Mouse (Mus musculus) kidney, embryonic 15.5 days (tissue): ENCODE data around the gene Nrp2. TPM values are rescaled to one million over a fixed set of nuclear protein-coding genes. Genes with fewer than 3 reads are reported as not detected.

Experiments used
- ATAC-seq: fragments of 200-750 bp; cut with Nextera tagmentation; replicated peaks from 2 replicates; pipeline ENCODE4 v1.8.0; 2017; ENCODE audit warnings: moderate TSS enrichment; ENCODE audit not compliant: low FRiP score
- H3K27ac ChIP-seq: fragments of 300-500 bp; sonication (generic); 2 replicates; pipeline ENCODE4 v1.5.1; 2015; ENCODE audit warnings: mild to moderate bottlenecking, inconsistent platforms
- H3K27me3 ChIP-seq: fragments of 300-500 bp; sonication (generic); 2 replicates; pipeline ENCODE4 v1.6.1; 2015; ENCODE audit warnings: inconsistent platforms
- H3K36me3 ChIP-seq: fragments of 300-500 bp; sonication (generic); 2 replicates; pipeline ENCODE4 v1.6.1; 2015; ENCODE audit warnings: inconsistent platforms
- H3K4me1 ChIP-seq: fragments of 300-500 bp; sonication (generic); 2 replicates; pipeline ENCODE4 v1.6.1; 2015; ENCODE audit warnings: inconsistent platforms
- H3K4me2 ChIP-seq: fragments of 300-500 bp; sonication (generic); 2 replicates; pipeline ENCODE4 v1.6.1; 2015; ENCODE audit warnings: moderate library complexity, mild to moderate bottlenecking, inconsistent platforms
- H3K4me3 ChIP-seq: fragments of 300-500 bp; sonication (generic); replicated peaks from 2 replicates; pipeline ENCODE4 v1.5.1; 2015; ENCODE audit warnings: mild to moderate bottlenecking, inconsistent platforms
- H3K9ac ChIP-seq: fragments of 300-500 bp; sonication (generic); 2 replicates; pipeline ENCODE4 v1.6.1; 2015; ENCODE audit warnings: mild to moderate bottlenecking, inconsistent platforms
- H3K9me3 ChIP-seq: fragments of 300-500 bp; sonication (generic); replicated peaks from 2 replicates; pipeline ENCODE4 v1.6.1; 2016; ENCODE audit warnings: inconsistent platforms
- whole genome bisulfite sequencing: fragments of 180-500 bp; shearing (Covaris S2); methylation state at CpG from one replicate; pipeline ENCODE4 v1.1.7; 2015; ENCODE audit warnings: mixed read lengths; 5-methylcytosine and 5-hydroxymethylcytosine counted together
- polyA plus RNA-seq: library from polyadenylated mRNA; unstranded; fragments of >200 nt; fragmentation: Nextera tagmentation; extraction: Ambion mirVana; gene quantifications from 2 replicates; pipeline ENCODE4 v1.2.1, GENCODE M21; 2015

Nrp2 gene
- polyA plus RNA-seq, 1 experiment from 2014 or later: 11.7 TPM

DNA sequence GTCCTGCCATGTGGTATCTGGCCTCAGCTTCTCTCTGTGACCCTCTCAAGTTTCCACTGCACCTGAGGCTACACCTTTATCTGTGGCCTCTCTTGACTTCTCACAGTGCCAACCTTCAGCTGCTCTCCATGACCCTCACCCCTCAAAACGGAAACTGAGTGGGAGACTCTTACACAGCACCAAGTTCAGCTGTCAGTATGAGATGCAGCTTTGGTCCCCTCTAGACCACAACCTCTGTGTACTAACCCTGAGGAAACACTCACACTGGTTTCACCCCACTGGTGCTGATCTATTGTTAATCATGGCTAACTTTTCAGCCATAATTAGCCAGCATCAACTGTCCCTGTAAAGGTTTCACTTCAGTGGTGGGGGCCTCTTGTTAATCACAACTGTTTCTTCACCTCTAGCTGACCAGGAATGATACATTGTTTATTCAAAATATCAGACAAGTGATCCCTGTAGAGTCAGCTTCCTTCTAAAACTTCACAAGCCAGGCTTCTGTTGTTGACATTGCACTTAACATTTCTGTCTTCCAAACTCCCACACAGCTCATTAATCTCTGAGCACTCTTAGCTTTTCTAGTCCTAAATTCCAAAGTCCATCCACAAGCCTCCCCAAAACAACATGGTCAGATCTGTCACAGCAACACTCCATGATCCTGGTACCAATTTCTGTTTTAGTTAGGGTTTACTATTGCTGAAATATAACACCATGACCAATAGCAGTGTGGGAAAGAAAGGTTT is 131.5 kb downstream of the Nrp2 start:
- H3K9me3 ChIP-seq: no peaks in the 10 kb centered on the region
- H3K27me3 ChIP-seq: no peaks in the 10 kb centered on the region
- no peaks in the 10 kb centered on the region for H3K36me3 ChIP-seq
- H3K4me1 ChIP-seq: peaks cover 9% of the 10 kb centered on the region; the same call in 1 of the 2 replicates
- 24% methylated on average over 1 of the region's 1 CpGs for WGBS
- H3K4me3 ChIP-seq: no peak overlapping the region
- H3K9ac ChIP-seq: no peak overlapping the region
- no peak overlapping the region for H3K4me2 ChIP-seq
- ATAC-seq: peak; percentile 62; the same call in 1 of the 2 replicates
- 0 out of 2 replicates have a peak overlapping the region, but pooled peaks have one; percentile 13 for H3K27ac ChIP-seq

DNA sequence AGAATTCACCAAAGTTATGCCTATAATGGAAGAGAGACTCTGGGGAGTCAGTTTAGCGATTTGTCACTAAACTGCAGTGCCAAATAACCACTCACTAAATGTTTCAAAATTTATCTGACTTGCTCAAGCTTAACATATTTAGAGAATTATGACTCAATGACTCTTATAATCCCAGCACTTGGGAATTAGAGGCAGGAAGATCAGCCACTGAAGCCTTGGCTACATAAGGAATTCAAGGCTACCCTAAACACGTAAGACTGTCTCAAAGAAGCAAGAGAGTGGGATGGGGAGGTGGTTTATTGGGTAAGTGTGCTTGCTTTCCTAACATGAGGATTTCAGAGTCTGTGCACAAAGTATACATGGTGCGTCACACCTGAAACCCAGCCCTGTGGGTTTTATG is 135.0 kb downstream of the Nrp2 start:
- H3K4me3 ChIP-seq: no peak overlapping the region
- no peaks in the 10 kb centered on the region for H3K27me3 ChIP-seq
- 92% methylated on average over 3 of the region's 3 CpGs for WGBS
- 0 out of 2 replicates have a peak, but pooled peaks cover 4% of the 10 kb centered on the region for H3K4me1 ChIP-seq
- no peak overlapping the region for H3K9ac ChIP-seq
- no peaks in the 10 kb centered on the region for H3K36me3 ChIP-seq
- no peak overlapping the region for H3K4me2 ChIP-seq
- no peak for ATAC-seq
- H3K9me3 ChIP-seq: no peaks in the 10 kb centered on the region
- no peak overlapping the region for H3K27ac ChIP-seq

GRCm38 (mm10) chr1:62838631-62839030 is 135.5 kb downstream of the Nrp2 start:
- H3K27me3 ChIP-seq: no peaks in the 10 kb centered on the region
- H3K27ac ChIP-seq: no peak overlapping the region
- H3K36me3 ChIP-seq: no peaks in the 10 kb centered on the region
- 0 out of 2 replicates have a peak, but pooled peaks cover 4% of the 10 kb centered on the region for H3K4me1 ChIP-seq
- H3K4me2 ChIP-seq: no peak overlapping the region
- 75% methylated on average over 2 of the region's 2 CpGs for whole genome bisulfite sequencing
- H3K9me3 ChIP-seq: no peaks in the 10 kb centered on the region
- H3K9ac ChIP-seq: no peak overlapping the region
- ATAC-seq: no peak
- H3K4me3 ChIP-seq: no peak overlapping the region

- Histone ChIP-seq H3K36me3 (no peaks in the 10 kb centered on the region), H3K4me3 (no peak overlapping the region), H3K4me2 (no peak overlapping the region), H3K27me3 (no peaks in the 10 kb centered on the region), H3K4me1 (no peaks in the 10 kb centered on the region), H3K9ac (no peak overlapping the region), H3K27ac (no peak overlapping the region), H3K9me3 (no peaks in the 10 kb centered on the region)
- no peak for ATAC-seq
- 93% methylated on average over 4 of the region's 4 CpGs for WGBS
Measured at GRCm38 (mm10) chr1:62843215-62843614, 140.1 kb downstream of the Nrp2 start.

DNA sequence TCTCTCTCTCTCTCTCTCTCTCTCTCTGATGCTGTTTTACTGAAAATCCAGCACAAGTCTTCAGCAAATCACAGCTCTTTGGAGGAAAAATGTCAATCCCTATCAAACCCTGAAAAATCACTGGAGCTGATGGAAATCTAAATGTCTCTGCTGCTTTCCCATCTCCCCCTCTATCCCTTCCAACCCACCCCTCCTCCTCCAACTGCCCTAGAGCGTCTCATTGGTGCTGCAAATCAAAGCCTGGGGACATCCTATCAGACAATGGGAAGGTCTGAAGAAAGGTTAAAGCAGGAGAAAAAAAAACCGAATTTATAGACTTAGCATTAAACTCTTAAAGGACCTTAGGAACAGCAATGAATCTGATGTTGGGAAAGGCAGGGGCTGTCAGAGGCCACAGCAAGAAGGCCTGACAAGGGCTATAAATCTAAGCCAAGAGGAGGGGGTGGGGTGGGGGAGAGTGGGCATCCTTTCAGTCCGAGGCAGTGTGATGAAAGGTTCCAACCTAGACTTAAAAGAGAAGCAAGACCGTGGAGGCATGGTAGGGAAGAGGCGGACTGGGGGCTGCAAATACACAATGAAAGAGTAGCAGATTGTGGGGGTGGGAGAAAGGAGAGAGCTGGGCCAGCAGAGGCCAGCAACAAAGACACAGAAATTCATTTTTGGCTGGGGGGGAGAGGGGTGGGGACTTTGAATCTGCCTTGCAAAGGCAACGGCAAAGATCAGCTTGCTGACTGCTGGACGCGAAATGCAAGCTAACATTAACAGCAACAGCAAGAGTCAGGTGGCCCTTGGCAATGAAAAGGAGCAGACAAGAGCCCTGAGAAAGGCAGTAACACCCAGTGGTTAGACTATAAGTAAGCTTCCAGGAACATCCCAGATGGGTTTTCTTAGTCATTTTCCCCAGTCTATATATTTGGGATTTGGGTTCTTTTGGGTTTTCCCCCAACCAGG is 148.2 kb downstream of the Nrp2 start:
- H3K9me3 ChIP-seq: no peaks in the 10 kb centered on the region
- H3K27me3 ChIP-seq: no peaks in the 10 kb centered on the region
- H3K36me3 ChIP-seq: no peaks in the 10 kb centered on the region
- ATAC-seq: peak; percentile 82
- 20% methylated on average over 8 of the region's 8 CpGs for WGBS
- peak overlapping the region; percentile 32; the same call in 1 of the 2 replicates for H3K27ac ChIP-seq
- H3K4me2 ChIP-seq: 0 out of 2 replicates have a peak overlapping the region, but pooled peaks have one; percentile 19
- H3K4me3 ChIP-seq: no peak overlapping the region
- no peak overlapping the region for H3K9ac ChIP-seq
- peaks cover 36% of the 10 kb centered on the region for H3K4me1 ChIP-seq

GRCm38 (mm10) chr1:62853362-62853761 is 150.3 kb downstream of the Nrp2 start:
- Histone ChIP-seq H3K9me3 (no peaks in the 10 kb centered on the region), H3K4me3 (no peak overlapping the region), H3K9ac (no peak overlapping the region), H3K4me2 (0 out of 2 replicates have a peak overlapping the region, but pooled peaks have one; percentile 0), H3K27ac (no peak overlapping the region), H3K36me3 (no peaks in the 10 kb centered on the region), H3K4me1 (peaks cover 36% of the 10 kb centered on the region), H3K27me3 (no peaks in the 10 kb centered on the region)
- ATAC-seq: no peak
- WGBS: 24% methylated on average over 9 of the region's 9 CpGs

- H3K36me3 ChIP-seq: no peaks in the 10 kb centered on the region
- no peaks in the 10 kb centered on the region for H3K9me3 ChIP-seq
- H3K27me3 ChIP-seq: no peaks in the 10 kb centered on the region
- H3K4me1 ChIP-seq: peaks cover 36% of the 10 kb centered on the region
- H3K4me2 ChIP-seq: 0 out of 2 replicates have a peak overlapping the region, but pooled peaks have one; percentile 0
- peak overlapping the region; percentile 15; the same call in 1 of the 2 replicates for H3K27ac ChIP-seq
- no peak overlapping the region for H3K9ac ChIP-seq
- 47% methylated on average over 4 of the region's 4 CpGs for WGBS
- H3K4me3 ChIP-seq: no peak overlapping the region
- ATAC-seq: no peak
Measured at GRCm38 (mm10) chr1:62853996-62854395, 150.9 kb downstream of the Nrp2 start.

DNA sequence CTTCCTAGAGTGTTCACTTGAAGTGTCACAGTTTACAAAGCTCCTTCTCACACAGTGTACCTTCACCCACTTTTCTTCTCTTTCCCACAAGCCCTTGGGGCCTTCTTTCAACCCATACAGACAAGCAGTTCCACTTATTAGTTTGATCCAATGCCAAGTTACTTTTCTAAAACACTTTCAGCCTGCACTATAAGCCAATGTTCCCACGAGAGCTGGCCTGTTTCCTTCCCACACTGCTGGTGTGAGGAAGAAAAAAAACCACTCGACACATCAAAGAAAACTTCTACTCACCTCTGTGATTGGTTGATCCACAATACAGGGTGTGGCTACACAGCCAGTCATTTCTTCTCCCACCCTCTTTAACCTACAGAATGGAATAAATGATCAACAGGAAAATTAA is 156.0 kb downstream of the Nrp2 start:
- 24% methylated on average over 2 of the region's 2 CpGs for WGBS
- Histone ChIP-seq H3K27me3 (no peaks in the 10 kb centered on the region), H3K36me3 (no peaks in the 10 kb centered on the region), H3K9ac (no peak overlapping the region), H3K4me3 (no peak overlapping the region), H3K9me3 (no peaks in the 10 kb centered on the region), H3K4me1 (peaks cover 17% of the 10 kb centered on the region), H3K27ac (no peak overlapping the region), H3K4me2 (no peak overlapping the region)
- ATAC-seq: no peak

- Histone ChIP-seq H3K4me2 (no peak overlapping the region), H3K4me3 (no peak overlapping the region), H3K27ac (no peak overlapping the region), H3K9ac (no peak overlapping the region), H3K36me3 (no peaks in the 10 kb centered on the region), H3K27me3 (no peaks in the 10 kb centered on the region), H3K9me3 (no peaks in the 10 kb centered on the region), H3K4me1 (peaks cover 12% of the 10 kb centered on the region)
- no peak for ATAC-seq
- WGBS: 68% methylated on average over 9 of the region's 9 CpGs
Measured at GRCm38 (mm10) chr1:62859556-62860300, 156.6 kb downstream of the Nrp2 start.

GRCm38 (mm10) chr1:62860327-62860726 is 157.2 kb downstream of the Nrp2 start:
- WGBS: 66% methylated on average over 5 of the region's 5 CpGs
- Histone ChIP-seq H3K9me3 (no peaks in the 10 kb centered on the region), H3K9ac (no peak overlapping the region), H3K4me1 (peaks cover 12% of the 10 kb centered on the region), H3K36me3 (no peaks in the 10 kb centered on the region), H3K27ac (0 out of 2 replicates have a peak overlapping the region, but pooled peaks have one; percentile 6), H3K4me2 (0 out of 2 replicates have a peak overlapping the region, but pooled peaks have one; percentile 19), H3K27me3 (no peaks in the 10 kb centered on the region), H3K4me3 (no peak overlapping the region)
- ATAC-seq: no peak

- H3K9me3 ChIP-seq: no peaks in the 10 kb centered on the region
- H3K4me2 ChIP-seq: 0 out of 2 replicates have a peak overlapping the region, but pooled peaks have one; percentile 19
- ATAC-seq: peak; percentile 70
Measured at GRCm38 (mm10) chr1:62860788-62861187, 157.7 kb downstream of the Nrp2 start.

More at GRCm38 (mm10) chr1:62860788-62861187, 157.7 kb downstream of the Nrp2 start:
- no peaks in the 10 kb centered on the region for H3K27me3 ChIP-seq
- no peak overlapping the region for H3K4me3 ChIP-seq
- no peak overlapping the region for H3K9ac ChIP-seq
- WGBS: 10% methylated on average over 5 of the region's 5 CpGs
- H3K27ac ChIP-seq: 0 out of 2 replicates have a peak overlapping the region, but pooled peaks have one; percentile 6
- peaks cover 12% of the 10 kb centered on the region for H3K4me1 ChIP-seq
- no peaks in the 10 kb centered on the region for H3K36me3 ChIP-seq
